Mouse (Mus musculus): ENCODE data around the gene Msi2. TPM values are rescaled to one million over a fixed set of nuclear protein-coding genes. Genes with fewer than 3 reads are reported as not detected.

Gene Msi2
- polyA plus RNA-seq, 1 experiment from 2014 or later = 41.0 TPM

- no peaks in the 10 kb centered on the region for H3K27me3 ChIP-seq
- peaks cover 76% of the 10 kb centered on the region for H3K4me1 ChIP-seq (replicated peaks)
- no peak overlapping the region for H3K9ac ChIP-seq (replicated peaks)
- peak overlapping the region; percentile 71 for H3K27ac ChIP-seq
- no peak overlapping the region for H3K4me2 ChIP-seq (replicated peaks)
- ATAC-seq = no peak
- WGBS = 49% methylated on average over 5 of the region's 5 CpGs
- no peaks in the 10 kb centered on the region for H3K9me3 ChIP-seq
- H3K4me3 ChIP-seq (replicated peaks) = no peak overlapping the region
- H3K36me3 ChIP-seq = no peaks in the 10 kb centered on the region
These were observed 211.5 kb downstream of the Msi2 start for GRCm38 (mm10) chr11:88506544-88507419.

GRCm38 (mm10) chr11:88506109-88506508, 212.2 kb downstream of the Msi2 start:
- peaks cover 76% of the 10 kb centered on the region for H3K4me1 ChIP-seq (replicated peaks)
- 58% methylated on average over 13 of the region's 13 CpGs for WGBS

GRCm38 (mm10) chr11:88502566-88502965, 215.7 kb downstream of the Msi2 start:
- H3K4me3 ChIP-seq (replicated peaks) = no peak overlapping the region
- ATAC-seq = no peak
- H3K27me3 ChIP-seq = no peaks in the 10 kb centered on the region
- H3K36me3 ChIP-seq = no peaks in the 10 kb centered on the region
- H3K4me1 ChIP-seq (replicated peaks) = peaks cover 58% of the 10 kb centered on the region
- H3K9ac ChIP-seq (replicated peaks) = no peak overlapping the region
- no peak overlapping the region for H3K27ac ChIP-seq
- H3K9me3 ChIP-seq = no peaks in the 10 kb centered on the region
- 84% methylated on average over 6 of the region's 6 CpGs for WGBS
- H3K4me2 ChIP-seq (replicated peaks) = no peak overlapping the region

More at GRCm38 (mm10) chr11:88506109-88506508, 212.2 kb downstream of the Msi2 start:
- Histone ChIP-seq H3K4me2 (replicated peaks) (no peak overlapping the region), H3K27ac (peak overlapping the region; percentile 71), H3K9ac (replicated peaks) (no peak overlapping the region), H3K36me3 (no peaks in the 10 kb centered on the region), H3K9me3 (no peaks in the 10 kb centered on the region), H3K27me3 (no peaks in the 10 kb centered on the region), H3K4me3 (replicated peaks) (no peak overlapping the region)
- ATAC-seq = no peak

GRCm38 (mm10) chr11:88498491-88498890, 219.8 kb downstream of the Msi2 start:
- H3K4me3 ChIP-seq (replicated peaks) = no peak overlapping the region
- H3K4me2 ChIP-seq (replicated peaks) = no peak overlapping the region
- H3K4me1 ChIP-seq (replicated peaks) = peaks cover 50% of the 10 kb centered on the region
- H3K9me3 ChIP-seq = no peaks in the 10 kb centered on the region
- 62% methylated on average over 7 of the region's 7 CpGs for WGBS
- no peaks in the 10 kb centered on the region for H3K36me3 ChIP-seq
- peak overlapping the region; percentile 54 for H3K27ac ChIP-seq
- peak; percentile 51; the same call in 1 of the 2 replicates for ATAC-seq
- no peak overlapping the region for H3K9ac ChIP-seq (replicated peaks)
- no peaks in the 10 kb centered on the region for H3K27me3 ChIP-seq

- 85% methylated on average over 5 of the region's 5 CpGs for WGBS
- no peak overlapping the region for H3K9ac ChIP-seq (replicated peaks)
- H3K4me3 ChIP-seq (replicated peaks) = no peak overlapping the region
- no peak for ATAC-seq
- H3K4me1 ChIP-seq (replicated peaks) = peaks cover 52% of the 10 kb centered on the region
- no peak overlapping the region for H3K4me2 ChIP-seq (replicated peaks)
- no peaks in the 10 kb centered on the region for H3K27me3 ChIP-seq
- H3K9me3 ChIP-seq = no peaks in the 10 kb centered on the region
- H3K36me3 ChIP-seq = no peaks in the 10 kb centered on the region
- H3K27ac ChIP-seq = 0 out of 2 replicates have a peak overlapping the region, but pooled peaks have one; percentile 1
These were observed 221.9 kb downstream of the Msi2 start for GRCm38 (mm10) chr11:88496460-88496859.

GRCm38 (mm10) chr11:88495759-88496158, 222.6 kb downstream of the Msi2 start:
- Histone ChIP-seq H3K27ac (peak overlapping the region; percentile 1; the same call in 1 of the 2 replicates), H3K27me3 (no peaks in the 10 kb centered on the region), H3K4me1 (replicated peaks) (peaks cover 52% of the 10 kb centered on the region), H3K36me3 (no peaks in the 10 kb centered on the region), H3K4me3 (replicated peaks) (no peak overlapping the region), H3K4me2 (replicated peaks) (no peak overlapping the region), H3K9me3 (no peaks in the 10 kb centered on the region), H3K9ac (replicated peaks) (no peak overlapping the region)
- 85% methylated on average over 5 of the region's 5 CpGs for WGBS
- ATAC-seq = no peak

GRCm38 (mm10) chr11:88495018-88495417, 223.3 kb downstream of the Msi2 start:
- ATAC-seq = no peak
- H3K4me2 ChIP-seq (replicated peaks) = no peak overlapping the region
- no peak overlapping the region for H3K4me3 ChIP-seq (replicated peaks)
- no peak overlapping the region for H3K9ac ChIP-seq (replicated peaks)
- H3K36me3 ChIP-seq = no peaks in the 10 kb centered on the region
- 0 out of 2 replicates have a peak overlapping the region, but pooled peaks have one; percentile 7 for H3K27ac ChIP-seq
- no peaks in the 10 kb centered on the region for H3K27me3 ChIP-seq
- no peaks in the 10 kb centered on the region for H3K9me3 ChIP-seq
- 96% methylated on average over 3 of the region's 3 CpGs for WGBS
- peaks cover 58% of the 10 kb centered on the region for H3K4me1 ChIP-seq (replicated peaks)

- peaks cover 68% of the 10 kb centered on the region for H3K4me1 ChIP-seq (replicated peaks)
- 88% methylated on average over 18 of the region's 18 CpGs for WGBS
- no peaks in the 10 kb centered on the region for H3K9me3 ChIP-seq
- no peaks in the 10 kb centered on the region for H3K27me3 ChIP-seq
- H3K36me3 ChIP-seq = no peaks in the 10 kb centered on the region
- H3K27ac ChIP-seq = no peak overlapping the region
- H3K4me2 ChIP-seq (replicated peaks) = no peak overlapping the region
- H3K9ac ChIP-seq (replicated peaks) = no peak overlapping the region
- no peak overlapping the region for H3K4me3 ChIP-seq (replicated peaks)
- no peak for ATAC-seq
These were observed 224.3 kb downstream of the Msi2 start for GRCm38 (mm10) chr11:88493795-88494559.

GRCm38 (mm10) chr11:88492585-88492984, 225.7 kb downstream of the Msi2 start:
- Histone ChIP-seq H3K4me1 (replicated peaks) (peaks cover 64% of the 10 kb centered on the region), H3K36me3 (no peaks in the 10 kb centered on the region)

GRCm38 (mm10) chr11:88489985-88490384, 228.3 kb downstream of the Msi2 start:
- 88% methylated on average over 4 of the region's 4 CpGs for WGBS
- ATAC-seq = no peak
- H3K9ac ChIP-seq (replicated peaks) = no peak overlapping the region
- no peak overlapping the region for H3K4me3 ChIP-seq (replicated peaks)
- H3K4me2 ChIP-seq (replicated peaks) = no peak overlapping the region
- H3K27me3 ChIP-seq = no peaks in the 10 kb centered on the region
- H3K4me1 ChIP-seq (replicated peaks) = peaks cover 70% of the 10 kb centered on the region
- no peaks in the 10 kb centered on the region for H3K9me3 ChIP-seq
- no peaks in the 10 kb centered on the region for H3K36me3 ChIP-seq
- peak overlapping the region; percentile 82 for H3K27ac ChIP-seq

More at GRCm38 (mm10) chr11:88492585-88492984, 225.7 kb downstream of the Msi2 start:
- H3K9me3 ChIP-seq = no peaks in the 10 kb centered on the region
- no peak for ATAC-seq
- H3K27ac ChIP-seq = no peak overlapping the region
- H3K4me2 ChIP-seq (replicated peaks) = no peak overlapping the region
- no peak overlapping the region for H3K4me3 ChIP-seq (replicated peaks)
- no peaks in the 10 kb centered on the region for H3K27me3 ChIP-seq
- WGBS = 91% methylated on average over 2 of the region's 2 CpGs
- H3K9ac ChIP-seq (replicated peaks) = no peak overlapping the region

GRCm38 (mm10) chr11:88488941-88489724, 229.2 kb downstream of the Msi2 start:
- H3K4me1 ChIP-seq (replicated peaks) = peaks cover 70% of the 10 kb centered on the region

More at GRCm38 (mm10) chr11:88488941-88489724, 229.2 kb downstream of the Msi2 start:
- no peaks in the 10 kb centered on the region for H3K9me3 ChIP-seq
- no peak overlapping the region for H3K4me2 ChIP-seq (replicated peaks)
- H3K27me3 ChIP-seq = no peaks in the 10 kb centered on the region
- peak overlapping the region; percentile 82 for H3K27ac ChIP-seq
- whole genome bisulfite sequencing = 65% methylated on average over 17 of the region's 17 CpGs
- H3K9ac ChIP-seq (replicated peaks) = 0 out of 2 replicates have a peak overlapping the region, but pooled peaks have one; percentile 15
- no peaks in the 10 kb centered on the region for H3K36me3 ChIP-seq
- peak; percentile 48 for ATAC-seq
- no peak overlapping the region for H3K4me3 ChIP-seq (replicated peaks)

Data from midbrain, embryonic 13.5 days (tissue).